Mouse (Mus musculus) spleen, adult 2 months (tissue): ENCODE results near the gene Ccdc62.

Experiments
- CTCF ChIP-seq: fragments of 200-500 bp; IDR thresholded peaks from 2 replicates; pipeline ENCODE4 v1.5.1; 2011; ENCODE audit warnings: mild to moderate bottlenecking, inconsistent platforms; ENCODE audit not compliant: insufficient read depth, insufficient read length, insufficient replicate concordance; ENCODE audit errors: extremely low read depth
- POLR2A ChIP-seq: fragments of 200-500 bp; IDR thresholded peaks from 2 replicates; pipeline ENCODE4 v1.6.1; 2011; ENCODE audit warnings: low read depth, low read length, inconsistent platforms

GRCm38 (mm10) chr5:123994468-123994867 is 64.0 kb downstream of the Ccdc62 start:
- TF ChIP-seq POLR2A: no peak
- no peak for TF ChIP-seq CTCF
